Mouse (Mus musculus): Measurements from ENCODE around the gene Fam90a1b. TPM values are rescaled to one million over a fixed set of nuclear protein-coding genes. Genes with fewer than 3 reads are reported as not detected.

Fam90a1b gene
- polyA plus RNA-seq, 1 experiment = not detected

DNA sequence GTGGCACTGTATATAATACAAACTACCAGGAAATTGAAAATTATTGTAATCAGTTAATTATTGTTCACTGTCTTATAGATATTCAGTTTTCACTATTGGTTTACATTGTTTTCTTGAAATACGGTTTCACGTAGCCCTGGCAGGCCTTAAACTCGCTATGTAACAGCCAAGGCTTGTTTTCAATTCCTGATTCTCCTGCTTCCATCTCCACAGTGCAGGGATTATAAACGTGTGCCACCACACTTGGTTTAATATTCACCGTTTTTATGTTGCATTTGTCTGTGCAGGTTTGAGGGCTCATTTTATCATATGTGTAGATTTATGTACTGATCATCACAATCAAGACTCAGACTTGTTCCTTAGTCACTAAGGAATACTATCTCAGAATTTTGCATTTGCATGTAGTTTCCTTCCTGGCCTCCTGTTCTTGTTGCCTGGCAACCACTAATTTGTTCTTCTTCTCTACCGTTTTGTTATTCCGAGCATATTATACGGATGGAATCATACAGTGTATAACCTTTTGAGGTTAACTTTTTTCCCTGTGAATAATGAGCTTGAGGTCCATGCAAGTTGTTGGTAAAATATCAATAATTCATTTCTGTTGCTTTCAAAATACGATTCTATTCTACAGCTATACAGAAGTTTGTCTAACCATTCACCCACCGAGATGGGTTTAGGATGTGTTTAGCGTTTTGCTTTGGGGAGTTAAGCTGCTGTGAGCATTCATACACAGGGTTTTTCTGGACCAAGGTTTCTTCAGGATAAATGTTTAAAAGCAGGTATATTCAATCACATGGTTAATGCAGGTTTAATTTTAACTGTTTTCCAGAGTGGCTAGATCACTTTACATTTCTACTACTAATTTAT, 45.3 kb downstream of the Fam90a1b start:
- Histone ChIP-seq H3K36me3 (ENCODE audit: control insufficient read depth, insufficient read depth, low read length, poor library complexity, severe bottlenecking) (no peaks in the 10 kb centered on the region), H3K4me3 (ENCODE audit: low read depth, low read length) (no peak overlapping the region), H3K4me1 (ENCODE audit: control insufficient read depth, insufficient read depth, low read length) (no peaks in the 10 kb centered on the region), H3K9ac (ENCODE audit: low read depth, poor library complexity, severe bottlenecking) (no peak overlapping the region), H3K27ac (ENCODE audit: insufficient read depth, low read length) (no peak overlapping the region), H3K27me3 (ENCODE audit: control insufficient read depth, insufficient read depth, low read length, poor library complexity, severe bottlenecking) (no peaks in the 10 kb centered on the region), H3K9me3 (replicated peaks; ENCODE audit: control insufficient read depth, insufficient read depth, low read length, poor library complexity, severe bottlenecking) (no peaks in the 10 kb centered on the region)
- TF ChIP-seq CTCF (IDR thresholded peaks at IDR 0.05; ENCODE audit: low read depth, low read length) (no peak), EP300 (IDR thresholded peaks at IDR 0.05; ENCODE audit: insufficient read depth, low read depth, low read length) (no peak), POLR2A (IDR thresholded peaks at IDR 0.05; ENCODE audit: insufficient read depth, low read length) (no peak)

Other genes with a start within 250 kb of the Fam90a1b start
- 25.6 and 30.5 TPM in 2 replicates for gene Zfx, start 243.1 kb downstream of the Fam90a1b start, polyA plus RNA-seq (2011; ENCODE audit: insufficient read depth, insufficient read length, low read depth, missing spikeins)
- 273 and 285 TPM in 2 replicates for gene Eif2s3x, start 153.9 kb downstream of the Fam90a1b start, polyA plus RNA-seq (2011; ENCODE audit: insufficient read depth, insufficient read length, low read depth, missing spikeins)
- gene Klhl15, start 132.2 kb downstream of the Fam90a1b start, polyA plus RNA-seq (2011; ENCODE audit: insufficient read depth, insufficient read length, low read depth, missing spikeins) = 11.7 and 12.1 TPM in 2 replicates
- 36.4 and 38.0 TPM in 2 replicates for gene Apoo, start 340 bp upstream of the Fam90a1b start, polyA plus RNA-seq (2011; ENCODE audit: insufficient read depth, insufficient read length, low read depth, missing spikeins)
- 120 and 123 TPM in 2 replicates for gene Maged1, start 175.4 kb upstream of the Fam90a1b start, polyA plus RNA-seq (2011; ENCODE audit: insufficient read depth, insufficient read length, low read depth, missing spikeins)

Data from ES-Bruce4 (cell line).